Mouse (Mus musculus) liver, postnatal 0 days (tissue): ENCODE results near the gene Cdk14.

ENCODE experiments used
- CTCF ChIP-seq: sonication (generic); IDR thresholded peaks from 2 replicates; pipeline ENCODE4 v1.5.1; 2016; ENCODE audit warnings: antibody characterized with exemption, low read depth
- EP300 ChIP-seq: IDR thresholded peaks from 2 replicates; pipeline ENCODE4 v1.6.1; 2016; ENCODE audit warnings: antibody characterized with exemption, low read depth, mild to moderate bottlenecking

DNA sequence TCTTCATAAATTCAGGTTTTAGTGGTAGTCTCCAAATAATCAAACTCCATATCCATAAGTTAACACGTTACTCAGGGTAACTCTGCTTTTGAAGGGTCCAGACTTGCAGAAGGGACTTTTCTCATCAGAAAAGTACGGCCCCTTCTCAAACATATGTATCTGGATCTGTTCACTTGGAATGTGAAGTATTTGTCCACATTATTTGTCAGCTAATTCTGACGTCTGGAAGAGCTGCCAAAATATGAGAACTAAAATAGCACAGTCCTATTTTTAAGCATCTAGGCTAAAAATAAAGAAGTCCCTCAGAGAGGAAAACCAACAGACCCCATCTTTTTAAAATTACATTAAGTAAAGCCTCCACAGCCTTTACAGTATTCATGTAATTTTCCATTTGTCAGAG is 310.5 kb downstream of the Cdk14 start:
- TF ChIP-seq CTCF = no peak
- TF ChIP-seq EP300 = no peak
